Mouse (Mus musculus) left cerebral cortex, adult 11 months (tissue): ENCODE measurements at regions not wholly inside any gene's neighbourhood (a gene's known extent, or its start where the extent isn't known, plus 50 kb on each side); places are given as distances from the start of the nearest gene placed in this dataset.
"Not testable (repeated sequence)": the region's sequence is repeated elsewhere in the genome, so short reads cannot be mapped to it uniquely, and the experiment has no call there.

Experiments used
- DNase-seq: peaks from one replicate; pipeline ENCODE4 v3.0.0; 2022; ENCODE audit warnings: low spot score

GRCm38 (mm10) chr13:5920422-5920821 is 59.1 kb downstream of the Klf6 start:
- DNase-seq, result no peak

GRCm38 (mm10) chr13:5931433-5931832 is 70.2 kb downstream of the Klf6 start:
- DNase-seq, result no peak

- DNase-seq, result no peak
Measured at GRCm38 (mm10) chr13:5937436-5937835, 76.2 kb downstream of the Klf6 start.

GRCm38 (mm10) chr13:5937970-5938369 is 76.7 kb downstream of the Klf6 start:
- no peak for DNase-seq

- DNase-seq, result no peak
Measured at GRCm38 (mm10) chr13:5939368-5939767, 78.1 kb downstream of the Klf6 start.

GRCm38 (mm10) chr13:5952863-5953262 is 91.6 kb downstream of the Klf6 start:
- peak; percentile 6 for DNase-seq

- not testable (repeated sequence) for DNase-seq
Measured at GRCm38 (mm10) chr13:5955121-5955520, 93.8 kb downstream of the Klf6 start.

- no peak for DNase-seq
Measured at GRCm38 (mm10) chr13:5956145-5956544, 94.9 kb downstream of the Klf6 start.

GRCm38 (mm10) chr13:5962947-5963346 is 101.7 kb downstream of the Klf6 start:
- DNase-seq, result no peak

GRCm38 (mm10) chr13:5964626-5965025 is 103.3 kb downstream of the Klf6 start:
- DNase-seq, result no peak

GRCm38 (mm10) chr13:5978615-5979014 is 117.3 kb downstream of the Klf6 start:
- DNase-seq, result no peak

GRCm38 (mm10) chr13:5987491-5987890 is 126.2 kb downstream of the Klf6 start:
- DNase-seq, result no peak

GRCm38 (mm10) chr13:5988407-5988806 is 127.1 kb downstream of the Klf6 start:
- no peak for DNase-seq

- DNase-seq, result no peak
Measured at GRCm38 (mm10) chr13:6000559-6001217, 139.4 kb downstream of the Klf6 start.

- DNase-seq, result no peak
Measured at GRCm38 (mm10) chr13:6001218-6001564, 139.9 kb downstream of the Klf6 start.

GRCm38 (mm10) chr13:6005901-6006300 is 144.6 kb downstream of the Klf6 start:
- no peak for DNase-seq

- no peak for DNase-seq
Measured at GRCm38 (mm10) chr13:6009671-6010070, 148.4 kb downstream of the Klf6 start.

- DNase-seq, result no peak
Measured at GRCm38 (mm10) chr13:6027207-6027606, 165.9 kb downstream of the Klf6 start.

GRCm38 (mm10) chr13:6028878-6029277 is 167.6 kb downstream of the Klf6 start:
- DNase-seq, result no peak

- no peak for DNase-seq
Measured at GRCm38 (mm10) chr13:6029461-6029860, 168.2 kb downstream of the Klf6 start.

- no peak for DNase-seq
Measured at GRCm38 (mm10) chr13:6030128-6030527, 168.8 kb downstream of the Klf6 start.

GRCm38 (mm10) chr13:6040132-6040531 is 178.8 kb downstream of the Klf6 start:
- no peak for DNase-seq

- no peak for DNase-seq
Measured at GRCm38 (mm10) chr13:6040663-6041062, 179.4 kb downstream of the Klf6 start.

- no peak for DNase-seq
Measured at GRCm38 (mm10) chr13:6042495-6042894, 181.2 kb downstream of the Klf6 start.
